Mouse (Mus musculus) adrenal gland, postnatal 4 days (tissue): Measurements from ENCODE around the gene Olfr1112. TPM values are rescaled to one million over a fixed set of nuclear protein-coding genes. Genes with fewer than 3 reads are reported as not detected.
"Not testable (repeated sequence)": the region's sequence is repeated elsewhere in the genome, so short reads cannot be mapped to it uniquely, and the experiment has no call there.

Experiments used
- DNase-seq, 2 experiments: peaks; one replicate each; pipeline ENCODE4 v3.0.0; 2021 to 2022; ENCODE audit warnings: low spot score in 2 of 2, mixed read lengths in 2 of 2
- long read RNA-seq, 2 experiments: library from polyadenylated mRNA; stranded (forward); transcript quantifications; one replicate each; pipeline ENCODE4 v2.0.0; 2021
- total RNA-seq, 2 experiments: library from RNA; stranded (reverse); gene quantifications; 2 replicates each; pipeline ENCODE4 v1.2.3; 2021

The Olfr1112 gene
- total RNA-seq, result not detected
- long read RNA-seq, experiment 1, result 0 reads
- long read RNA-seq, experiment 2, result 0 reads

DNA sequence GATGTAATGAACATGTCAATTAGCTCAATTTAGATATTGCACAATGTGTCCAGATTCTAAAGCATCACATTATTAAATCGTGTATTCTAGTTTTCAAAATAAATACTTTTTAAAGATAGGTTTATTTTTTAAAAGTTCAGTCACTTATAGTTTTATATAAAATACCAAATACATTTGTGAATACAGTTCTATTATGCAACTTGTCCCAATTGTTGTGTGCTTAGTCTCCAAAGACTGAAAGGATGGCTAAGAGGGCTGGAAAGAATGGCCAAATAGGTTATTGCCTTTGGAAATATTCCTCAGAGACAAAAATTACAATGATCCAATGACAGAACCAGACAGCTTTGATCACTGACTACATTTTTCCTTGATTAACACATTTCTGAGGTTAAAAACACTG, at the start of gene Olfr1112:
Gene Olfr1112, plus strand, starts transcription at position 301 of the 400 bp plus-strand sequence.
- DNase-seq, result no peak

- no peak for DNase-seq
Measured at GRCm38 (mm10) chr2:87140200-87140599, 47.4 kb upstream of the Olfr1112 start, which contains the start of gene Olfr1110. Gene Olfr1110 (minus strand): TSS chr2:87140300.

DNA sequence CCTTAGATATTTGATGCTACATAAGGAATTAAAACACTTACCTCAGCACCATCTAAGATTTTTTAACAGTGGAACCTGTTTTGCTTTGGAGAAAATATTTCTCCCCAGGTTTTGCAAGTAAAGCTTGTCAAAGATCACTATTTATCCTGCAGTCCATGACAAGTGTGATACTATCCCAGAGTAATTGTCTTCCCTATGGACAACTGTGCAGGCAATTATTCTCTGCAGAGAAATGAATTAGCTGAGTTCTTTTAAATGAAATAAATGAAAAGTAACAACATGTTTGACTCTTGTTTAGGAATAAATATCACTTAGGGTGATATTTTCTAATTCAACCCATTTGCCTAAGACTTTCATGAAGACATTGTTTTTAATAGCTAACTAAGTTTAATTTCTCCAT, 35.1 kb upstream of the Olfr1112 start, which contains the start of gene Olfr1111:
Gene Olfr1111, minus strand, starts transcription at position 101 of the 400 bp plus-strand sequence.
- no peak for DNase-seq

GRCm38 (mm10) chr2:87167731-87168130, 19.9 kb upstream of the Olfr1112 start:
- not testable (repeated sequence) for DNase-seq

- DNase-seq, result no peak
Measured at GRCm38 (mm10) chr2:87208670-87209069, 21.1 kb downstream of the Olfr1112 start, which contains the start of gene Olfr1113. Gene Olfr1113 (plus strand): TSS chr2:87208970.

Other genes with a start within 250 kb of the Olfr1112 start
- gene Olfr1099, start 227.1 kb upstream of the Olfr1112 start, total RNA-seq, result not detected
- gene Olfr1100, start 207.8 kb upstream of the Olfr1112 start, total RNA-seq, result not detected
- gene Olfr1101, start 196.6 kb upstream of the Olfr1112 start, total RNA-seq, result not detected
- gene Olfr1102, start 189.4 kb upstream of the Olfr1112 start, total RNA-seq, result not detected
- not detected for gene Olfr1104, start 160.7 kb upstream of the Olfr1112 start, total RNA-seq
- not detected for gene Olfr1105, start 151.3 kb upstream of the Olfr1112 start, total RNA-seq
- gene Olfr1106, start 135.5 kb upstream of the Olfr1112 start, total RNA-seq, result not detected
- gene Olfr1107, start 112.0 kb upstream of the Olfr1112 start, total RNA-seq, result not detected
- gene Olfr1109, start 91.8 kb upstream of the Olfr1112 start, total RNA-seq, result not detected
- not detected for gene Olfr259, start 73.2 kb upstream of the Olfr1112 start, total RNA-seq
- gene Olfr1110, start 47.5 kb upstream of the Olfr1112 start, total RNA-seq, result not detected
- not detected for gene Olfr1111, start 35.2 kb upstream of the Olfr1112 start, total RNA-seq
- not detected for gene Olfr1113, start 21.2 kb downstream of the Olfr1112 start, total RNA-seq
- not detected for gene Olfr1115, start 60.2 kb downstream of the Olfr1112 start, total RNA-seq
- not detected for gene Olfr1116, start 79.7 kb downstream of the Olfr1112 start, total RNA-seq
- not detected for gene Olfr1118, start 119.8 kb downstream of the Olfr1112 start, total RNA-seq
- gene Olfr1120, start 167.0 kb downstream of the Olfr1112 start, total RNA-seq, result not detected
- gene Olfr1121, start 182.1 kb downstream of the Olfr1112 start, total RNA-seq, result not detected
- under 1 TPM in 1 of 2 experiments, not detected in 1; 0.06 TPM for gene Olfr1122, start 198.1 kb downstream of the Olfr1112 start, total RNA-seq
- gene Olfr1123, start 228.8 kb downstream of the Olfr1112 start, total RNA-seq, result not detected
- gene Olfr1124, start 242.5 kb downstream of the Olfr1112 start, total RNA-seq, result not detected